Mouse (Mus musculus) mesoderm, embryonic 11.5 days (tissue): ENCODE data around the gene Rcc1.
A peak's percentile ranks its signal among the peaks of the same experiment; 100 is the strongest.
"Not testable (repeated sequence)": the region's sequence is repeated elsewhere in the genome, so short reads cannot be mapped to it uniquely, and the experiment has no call there.

ENCODE experiments used
- DNase-seq: peaks from one replicate; pipeline ENCODE4 v3.0.0-alpha.2; 2012; ENCODE audit warnings: low read depth, low spot score

Gene Rcc1

GRCm38 (mm10) chr4:132315711-132316110 lies 37.7 kb downstream of the Rcc1 start:
- no peak for DNase-seq

- no peak for DNase-seq
Observed at GRCm38 (mm10) chr4:132312627-132313026, 40.8 kb downstream of the Rcc1 start.

GRCm38 (mm10) chr4:132311801-132312200 lies 41.6 kb downstream of the Rcc1 start:
- no peak for DNase-seq

GRCm38 (mm10) chr4:132311209-132311608 lies 42.2 kb downstream of the Rcc1 start:
- DNase-seq = no peak

- no peak for DNase-seq
Observed at GRCm38 (mm10) chr4:132309849-132310472, 43.4 kb downstream of the Rcc1 start.

GRCm38 (mm10) chr4:132309140-132309848 lies 44.1 kb downstream of the Rcc1 start:
- no peak for DNase-seq

GRCm38 (mm10) chr4:132308437-132309139 lies 44.8 kb downstream of the Rcc1 start:
- DNase-seq = peak; percentile 94

- no peak for DNase-seq
Observed at GRCm38 (mm10) chr4:132306004-132306403, 47.4 kb downstream of the Rcc1 start.

GRCm38 (mm10) chr4:132305276-132305675 lies 48.1 kb downstream of the Rcc1 start:
- DNase-seq = no peak

- not testable (repeated sequence) for DNase-seq
Observed at GRCm38 (mm10) chr4:132303484-132303883, 49.9 kb downstream of the Rcc1 start.

GRCm38 (mm10) chr4:132302939-132303479 lies 50.4 kb downstream of the Rcc1 start, which contains the start of gene Rab42:
Gene Rab42 (minus strand): TSS chr4:132303385.
- DNase-seq = peak; percentile 73

- DNase-seq = no peak
Observed at GRCm38 (mm10) chr4:132301965-132302938, 51.2 kb downstream of the Rcc1 start.

- no peak for DNase-seq
Observed at GRCm38 (mm10) chr4:132301486-132301885, 51.9 kb downstream of the Rcc1 start.

- DNase-seq = no peak
Observed at GRCm38 (mm10) chr4:132299849-132300248, 53.6 kb downstream of the Rcc1 start.

GRCm38 (mm10) chr4:132295696-132296390 lies 57.6 kb downstream of the Rcc1 start:
- DNase-seq = no peak

GRCm38 (mm10) chr4:132293682-132294240 lies 59.6 kb downstream of the Rcc1 start:
- DNase-seq = no peak

- no peak for DNase-seq
Observed at GRCm38 (mm10) chr4:132292988-132293387, 60.4 kb downstream of the Rcc1 start.

GRCm38 (mm10) chr4:132291624-132292335 lies 61.6 kb downstream of the Rcc1 start:
- no peak for DNase-seq

GRCm38 (mm10) chr4:132291056-132291455 lies 62.3 kb downstream of the Rcc1 start:
- no peak for DNase-seq
